Mouse (Mus musculus): ENCODE results near the gene Mtmr3.

Mtmr3 gene

GRCm38 (mm10) chr11:4522142-4522664 lies 72.5 kb downstream of the Mtmr3 start:
- no peak for DNase-seq (ENCODE audit: low read depth, low spot score)

GRCm38 (mm10) chr11:4518981-4519380 lies 75.7 kb downstream of the Mtmr3 start:
- no peak for DNase-seq (ENCODE audit: low read depth, low spot score)

GRCm38 (mm10) chr11:4507421-4507820 lies 87.2 kb downstream of the Mtmr3 start:
- DNase-seq (ENCODE audit: low read depth, low spot score), result no peak

- DNase-seq (ENCODE audit: low read depth, low spot score), result no peak
Measured at GRCm38 (mm10) chr11:4506486-4506885, 88.2 kb downstream of the Mtmr3 start.

- no peak for DNase-seq (ENCODE audit: low read depth, low spot score)
Measured at GRCm38 (mm10) chr11:4502206-4502605, 92.5 kb downstream of the Mtmr3 start.

GRCm38 (mm10) chr11:4500826-4501225 lies 93.8 kb downstream of the Mtmr3 start:
- no peak for DNase-seq (ENCODE audit: low read depth, low spot score)

DNA sequence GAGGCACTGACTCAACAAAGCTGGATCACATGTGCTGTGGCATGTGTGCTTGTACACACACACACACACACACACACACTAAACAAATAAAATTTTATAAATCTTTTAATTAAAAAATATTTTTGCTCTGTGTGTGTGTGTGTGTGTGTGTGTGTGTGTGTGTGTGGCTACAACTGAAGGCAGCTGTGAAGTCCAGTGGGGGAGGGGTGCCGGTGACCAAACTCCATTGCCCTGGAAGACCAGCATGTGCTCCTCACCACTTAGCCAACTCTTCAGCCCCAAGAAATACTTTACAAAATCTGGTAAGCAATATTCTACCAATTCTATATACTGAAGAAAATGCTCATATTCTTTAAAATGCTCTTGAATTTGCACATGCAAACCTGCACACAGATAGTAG lies 94.4 kb downstream of the Mtmr3 start:
- DNase-seq (ENCODE audit: low read depth, low spot score), result no peak

GRCm38 (mm10) chr11:4499456-4499855 lies 95.2 kb downstream of the Mtmr3 start:
- no peak for DNase-seq (ENCODE audit: low read depth, low spot score)

DNA sequence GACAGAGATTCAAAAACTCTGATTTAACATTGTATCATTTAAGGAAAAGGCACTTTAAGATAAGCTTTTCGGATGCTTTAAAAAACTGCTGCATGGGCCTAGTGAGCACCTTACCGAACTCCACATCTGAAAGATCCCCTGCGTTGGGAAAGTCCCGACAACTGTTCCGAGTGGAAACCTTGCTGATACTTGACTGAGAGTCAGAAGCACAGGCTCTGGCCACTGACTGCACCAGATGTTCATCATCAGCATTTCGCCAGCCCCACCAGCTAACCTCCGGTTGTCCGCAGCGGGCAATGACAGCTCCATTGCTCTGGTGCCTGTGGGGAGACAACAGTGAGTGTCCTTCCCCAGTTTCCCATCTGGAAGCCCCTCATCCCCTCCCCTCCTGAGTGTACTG lies 95.9 kb downstream of the Mtmr3 start:
- no peak for DNase-seq (ENCODE audit: low read depth, low spot score)

- DNase-seq (ENCODE audit: low read depth, low spot score), result no peak
Measured at GRCm38 (mm10) chr11:4497501-4498118, 97.1 kb downstream of the Mtmr3 start.

DNA sequence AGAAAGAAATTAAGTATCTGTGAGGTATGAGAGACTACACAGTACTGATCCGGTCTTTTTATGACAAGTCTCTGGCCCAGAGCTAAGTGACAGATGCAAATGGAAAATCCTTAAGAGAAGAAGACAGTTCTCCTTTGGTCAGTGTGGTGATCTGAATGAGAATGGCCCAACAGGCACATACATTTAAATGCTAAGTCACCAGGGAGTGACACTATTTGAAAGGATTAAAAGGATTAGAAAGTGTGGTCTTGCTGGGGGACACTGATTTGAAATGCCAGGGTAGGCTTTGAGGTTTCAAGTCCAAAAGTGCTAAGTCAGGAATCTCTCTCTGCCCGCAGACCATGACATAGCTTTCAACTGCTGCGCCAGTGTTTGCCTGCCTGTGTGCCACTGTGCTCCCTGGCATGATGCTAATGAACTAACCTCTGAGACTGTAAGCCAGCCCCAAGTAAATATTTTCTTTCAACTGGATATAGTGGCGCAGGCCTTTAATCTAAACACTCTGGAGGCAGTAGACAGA lies 99.6 kb downstream of the Mtmr3 start:
- DNase-seq (ENCODE audit: low read depth, low spot score), result no peak

DNA sequence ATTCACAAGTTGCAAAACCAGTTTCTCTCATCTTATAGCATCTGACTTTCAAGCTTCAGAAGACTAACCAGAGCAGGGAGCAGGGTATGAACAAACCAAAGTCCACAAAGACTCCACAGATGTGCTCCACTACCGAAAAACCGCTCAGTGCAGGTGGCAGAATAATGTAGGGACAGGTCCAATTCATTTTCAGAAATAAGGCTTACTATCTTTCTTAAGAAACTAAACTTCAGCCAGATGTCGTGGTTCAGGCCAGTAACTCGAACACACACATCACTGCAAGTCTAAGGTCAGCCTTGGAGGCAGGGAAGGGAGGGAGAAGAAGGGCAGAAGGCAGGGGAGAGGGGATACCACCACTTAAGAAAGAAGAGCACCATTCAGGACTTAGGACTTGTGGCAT lies 105.5 kb downstream of the Mtmr3 start:
- no peak for DNase-seq (ENCODE audit: low read depth, low spot score)

DNA sequence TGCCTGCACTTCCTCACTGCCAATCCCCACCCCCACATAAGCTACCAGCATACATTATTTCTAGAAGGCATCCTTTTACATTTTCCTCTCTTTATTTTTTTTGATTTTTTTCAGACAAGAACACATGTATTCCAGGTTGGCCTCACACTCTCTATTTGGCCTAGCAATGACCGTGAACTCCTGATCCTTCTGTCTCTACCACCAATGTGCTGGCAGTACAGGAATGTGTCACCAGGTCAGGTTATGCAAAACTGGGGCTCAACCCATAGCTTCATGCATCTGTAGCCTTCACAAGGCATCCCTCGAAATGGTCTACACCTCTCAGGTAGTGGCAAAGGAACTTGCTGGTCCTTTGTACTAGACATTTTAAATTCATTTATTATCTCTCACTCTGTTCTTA lies 105.9 kb downstream of the Mtmr3 start:
- DNase-seq (ENCODE audit: low read depth, low spot score), result no peak

GRCm38 (mm10) chr11:4488367-4488766 lies 106.3 kb downstream of the Mtmr3 start:
- DNase-seq (ENCODE audit: low read depth, low spot score), result no peak

DNA sequence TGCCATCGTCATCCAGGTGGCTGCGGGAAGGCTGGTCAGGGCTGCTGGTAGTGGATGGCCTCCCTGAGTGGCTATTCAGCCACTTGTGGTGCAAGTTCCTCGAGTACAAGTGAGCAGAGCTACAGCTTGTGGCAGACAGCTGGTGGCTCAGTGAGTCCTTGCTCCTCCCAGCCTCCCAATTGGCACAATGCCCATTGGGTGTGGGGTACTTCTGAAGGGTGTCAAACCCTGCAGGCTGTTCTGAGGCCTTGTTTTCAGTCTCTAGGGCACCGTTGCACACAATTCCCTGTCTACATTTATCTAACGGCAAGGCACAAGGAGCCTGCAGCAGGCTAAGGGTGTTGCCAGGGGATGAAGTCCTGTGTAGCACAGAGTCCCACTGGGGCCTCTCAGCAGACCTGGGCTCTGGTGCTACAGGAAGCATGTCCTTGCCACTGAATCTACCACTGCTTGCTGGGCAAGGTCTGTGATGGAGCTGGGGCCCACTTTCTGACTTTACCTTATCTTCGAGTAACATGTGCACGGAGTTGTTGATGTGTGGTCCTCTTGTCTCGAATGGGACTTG lies 107.2 kb downstream of the Mtmr3 start:
- no peak for DNase-seq (ENCODE audit: low read depth, low spot score)

GRCm38 (mm10) chr11:4484541-4484940 lies 110.1 kb downstream of the Mtmr3 start:
- DNase-seq (ENCODE audit: low read depth, low spot score), result no peak

DNA sequence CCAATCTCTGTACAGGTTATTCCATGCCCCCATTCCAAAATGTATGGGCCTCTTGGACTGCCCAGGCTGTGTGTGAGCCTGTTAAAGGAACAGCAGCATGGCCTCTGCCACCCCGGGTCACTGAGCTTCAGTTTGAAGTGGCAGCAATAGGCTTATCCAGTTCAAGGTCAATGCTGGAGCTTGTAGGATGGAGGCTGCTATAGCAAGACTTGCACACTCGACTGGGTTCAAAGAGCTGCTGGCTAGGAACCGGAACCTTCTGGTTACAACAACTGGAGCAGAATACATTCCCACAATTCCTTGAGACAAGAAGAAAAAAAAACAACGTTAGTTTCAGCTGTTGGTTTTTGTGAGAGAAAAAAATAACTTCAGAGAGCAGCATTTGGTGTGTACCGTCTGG lies 112.0 kb downstream of the Mtmr3 start:
- no peak for DNase-seq (ENCODE audit: low read depth, low spot score)

DNA sequence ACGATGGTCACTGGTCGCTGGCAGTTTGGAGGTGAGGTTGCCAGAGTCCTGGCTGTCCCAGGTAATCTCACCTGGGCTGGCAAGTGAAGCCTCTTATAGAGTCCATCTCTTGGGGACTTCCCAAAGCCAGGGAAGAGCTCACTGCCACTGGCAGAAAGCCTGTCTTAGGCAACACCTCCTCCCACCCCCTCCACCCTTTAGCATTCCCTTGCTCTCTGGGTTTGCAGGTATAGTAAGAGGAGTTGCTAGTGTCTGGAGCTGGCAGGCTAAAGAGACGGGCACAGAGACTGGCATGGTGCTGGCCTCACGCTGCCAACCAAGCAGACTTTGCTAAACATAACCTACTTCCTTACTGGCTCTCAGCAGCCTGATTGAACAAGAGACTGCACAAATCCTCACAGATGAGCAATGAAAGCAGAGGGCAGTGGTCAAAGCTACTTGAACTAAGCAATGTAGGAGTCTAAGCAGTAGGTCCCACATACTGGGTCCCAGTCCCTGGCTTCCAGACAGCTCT lies 118.4 kb downstream of the Mtmr3 start:
- DNase-seq (ENCODE audit: low read depth, low spot score), result no peak

DNA sequence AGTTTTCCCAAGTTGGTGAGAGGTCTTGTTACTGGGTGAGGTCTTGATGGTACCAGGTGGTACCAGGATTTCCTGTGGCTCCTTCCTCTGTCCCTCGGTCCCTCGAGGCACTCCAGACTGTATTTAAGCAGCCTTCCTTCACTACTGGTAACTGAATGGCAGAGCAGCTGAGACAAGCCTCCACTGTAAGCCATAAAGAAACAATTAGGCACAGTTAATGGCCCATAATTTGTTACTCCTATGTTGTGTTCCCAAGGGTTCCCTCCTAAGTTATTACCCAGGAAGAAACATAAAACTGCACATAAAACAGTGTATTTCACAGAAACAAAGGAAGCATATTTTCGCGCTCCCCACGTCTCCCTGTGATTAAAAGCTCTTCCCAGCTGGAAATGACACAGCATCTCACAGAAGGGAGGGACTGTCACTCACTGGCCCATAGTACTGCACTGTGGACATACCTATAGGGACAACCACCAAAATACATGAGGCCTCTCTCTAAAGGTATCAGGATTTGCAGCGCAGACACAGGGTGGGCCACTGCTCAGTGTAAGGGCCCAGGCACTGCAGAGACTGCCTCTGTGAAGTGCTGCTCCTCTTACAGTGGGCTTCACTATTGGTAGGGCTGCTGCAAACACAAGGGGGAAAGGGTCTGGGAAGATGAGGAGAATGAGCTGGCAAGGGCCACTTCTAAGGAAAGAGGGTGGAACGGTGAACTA lies 122.0 kb downstream of the Mtmr3 start:
- peak; percentile 27 for DNase-seq (ENCODE audit: low read depth, low spot score)

DNA sequence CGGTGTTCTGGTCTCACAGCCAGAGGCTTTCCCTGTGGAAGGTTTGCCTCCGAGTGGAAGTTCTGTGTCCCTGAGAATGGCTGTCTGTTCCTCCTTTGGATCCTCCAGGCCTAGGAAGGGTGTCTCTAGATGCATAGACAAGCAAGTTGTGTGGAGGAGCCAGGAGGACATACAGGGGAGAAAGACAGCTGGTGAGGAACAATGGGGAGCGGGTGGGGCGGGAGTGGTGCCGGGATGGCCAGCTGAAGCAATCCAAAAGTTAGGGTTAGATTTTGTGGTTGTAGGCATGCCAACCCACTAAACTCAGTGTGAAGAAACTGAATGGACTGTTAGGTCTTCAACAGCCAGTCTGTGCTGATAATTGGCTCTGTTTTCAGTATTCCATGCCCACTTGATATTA lies 122.9 kb downstream of the Mtmr3 start:
- DNase-seq (ENCODE audit: low read depth, low spot score), result no peak

- no peak for DNase-seq (ENCODE audit: low read depth, low spot score)
Measured at GRCm38 (mm10) chr11:4471251-4471650, 123.4 kb downstream of the Mtmr3 start.

GRCm38 (mm10) chr11:4469091-4469490 lies 125.6 kb downstream of the Mtmr3 start:
- DNase-seq (ENCODE audit: low read depth, low spot score), result no peak

DNA sequence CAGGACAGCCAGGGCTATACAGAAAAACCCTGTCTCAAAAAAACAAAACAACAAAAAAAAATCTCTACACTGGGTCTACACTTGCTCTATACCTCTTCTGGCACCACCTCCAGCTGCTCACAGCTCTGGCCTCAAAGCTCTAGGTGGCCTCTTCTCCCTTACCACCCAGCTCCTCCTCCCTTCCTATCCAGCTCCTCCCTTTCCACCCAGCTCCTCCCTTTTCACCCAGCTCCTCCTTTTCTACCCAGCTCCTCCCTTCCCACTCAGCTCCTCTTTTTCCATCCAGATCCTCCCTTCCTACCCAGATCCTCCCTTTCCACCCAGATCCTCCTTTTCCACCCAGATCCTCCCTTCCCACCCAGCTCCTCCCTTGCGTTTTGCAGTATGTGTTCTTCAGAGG lies 127.2 kb downstream of the Mtmr3 start:
- no peak for DNase-seq (ENCODE audit: low read depth, low spot score)
